Mouse (Mus musculus) megakaryocyte, embryonic 14.5 days (primary cell): Measurements from ENCODE around the gene Galnt18. TPM values are rescaled to one million over a fixed set of nuclear protein-coding genes. Genes with fewer than 3 reads are reported as not detected.

Experiments used
- H3K27me3 ChIP-seq: replicated peaks from 2 replicates; pipeline ENCODE3; 2012; ENCODE audit warnings: inconsistent platforms
- H3K36me3 ChIP-seq: replicated peaks from 2 replicates; pipeline ENCODE3; 2012; ENCODE audit warnings: low read length, inconsistent platforms, mixed read lengths
- H3K4me1 ChIP-seq: 2 replicates; pipeline ENCODE4 v1.6.1; 2012; ENCODE audit warnings: inconsistent platforms
- H3K4me3 ChIP-seq: replicated peaks from 2 replicates; pipeline ENCODE3; 2012; ENCODE audit warnings: moderate library complexity, mild to moderate bottlenecking, inconsistent platforms
- H3K9me3 ChIP-seq: 2 replicates; pipeline ENCODE4 v1.6.1; 2012; ENCODE audit warnings: inconsistent platforms
- FLI1 ChIP-seq: IDR thresholded peaks from 2 replicates; pipeline ENCODE4 v1.6.1; 2012; ENCODE audit warnings: low read length, inconsistent platforms, mixed read lengths
- GATA1 ChIP-seq: IDR thresholded peaks from 3 replicates; pipeline ENCODE4 v1.6.1; 2012; ENCODE audit warnings: mixed read lengths, low read length, inconsistent platforms, borderline replicate concordance
- polyA plus RNA-seq: library from polyadenylated mRNA; stranded (reverse); fragments of >175 nt; gene quantifications from 2 replicates; pipeline ENCODE4 v1.2.3, GENCODE M21; 2012; ENCODE audit warnings: low replicate concordance; ENCODE audit not compliant: insufficient read depth

Gene Galnt18
- polyA plus RNA-seq, 1 experiment: not detected

DNA sequence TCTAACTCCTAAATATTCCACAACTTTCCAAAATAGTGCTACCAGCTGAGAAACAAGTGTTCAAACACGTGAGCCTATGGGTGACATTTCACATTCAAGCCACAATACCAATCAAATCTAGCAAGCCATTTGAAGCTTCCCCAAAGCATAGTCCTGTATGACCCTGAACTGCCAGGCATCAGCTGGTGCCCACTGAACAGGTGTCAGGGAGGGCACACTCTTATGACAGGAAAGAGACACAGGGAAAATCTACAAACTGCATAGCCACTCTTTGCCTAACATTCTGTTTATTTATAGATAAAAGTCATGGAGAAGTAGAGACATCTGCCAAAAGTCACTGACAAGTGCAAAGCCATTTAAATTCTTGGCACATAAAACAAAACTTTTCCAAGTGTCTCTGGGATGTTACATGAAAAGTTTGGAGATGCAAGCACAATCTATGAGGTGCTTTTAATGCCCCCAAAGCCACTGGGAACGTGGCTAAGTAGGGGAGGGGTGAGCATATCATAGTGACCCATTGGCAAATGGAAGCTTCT is 280.5 kb downstream of the Galnt18 start:
- TF ChIP-seq FLI1: no peak
- TF ChIP-seq GATA1: no peak
- Histone ChIP-seq H3K9me3 (no peaks in the 10 kb centered on the region), H3K36me3 (no peaks in the 10 kb centered on the region), H3K4me3 (no peak overlapping the region), H3K27me3 (no peaks in the 10 kb centered on the region), H3K4me1 (no peaks in the 10 kb centered on the region)

GRCm38 (mm10) chr7:111497191-111497590 is 282.6 kb downstream of the Galnt18 start:
- H3K4me3 ChIP-seq: no peak overlapping the region
- TF ChIP-seq FLI1 (no peak), GATA1 (no peak)
- H3K9me3 ChIP-seq: no peaks in the 10 kb centered on the region
- no peaks in the 10 kb centered on the region for H3K36me3 ChIP-seq
- H3K27me3 ChIP-seq: no peaks in the 10 kb centered on the region
- H3K4me1 ChIP-seq: no peaks in the 10 kb centered on the region

DNA sequence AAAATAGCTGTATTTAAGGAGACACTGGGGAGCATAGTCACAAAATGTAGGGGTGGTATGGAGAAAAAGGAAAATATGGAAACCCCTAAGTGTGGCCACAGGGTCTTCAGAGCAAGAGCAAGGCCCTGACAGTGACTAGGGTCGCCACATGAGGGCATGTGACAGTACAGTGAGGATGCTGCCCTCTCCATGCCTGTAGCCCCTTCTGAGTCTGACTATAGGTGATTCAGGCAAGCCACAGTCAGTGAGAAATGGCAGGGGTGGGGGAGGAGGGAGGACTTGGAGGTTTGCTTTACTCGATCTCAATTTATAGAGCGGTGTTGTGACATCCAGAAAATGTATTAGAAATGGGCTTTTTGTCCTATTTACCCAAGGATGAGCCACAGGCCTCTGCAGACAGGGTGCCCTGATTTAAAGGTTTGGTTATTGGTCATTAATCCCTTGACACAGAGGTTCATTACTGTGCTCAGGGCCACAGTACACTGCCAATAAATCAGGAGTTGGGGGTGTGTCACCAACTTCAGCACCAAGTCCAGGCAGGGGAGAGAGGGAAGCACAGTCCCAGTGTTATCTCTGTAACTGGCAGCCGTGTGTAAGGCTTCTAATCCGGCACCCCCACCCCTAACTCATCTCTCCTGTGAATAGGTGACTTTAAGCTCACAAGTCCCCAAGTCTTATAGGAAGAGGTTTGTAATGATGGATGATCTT is 287.4 kb downstream of the Galnt18 start:
- H3K27me3 ChIP-seq: no peaks in the 10 kb centered on the region
- no peak for TF ChIP-seq FLI1
- no peak for TF ChIP-seq GATA1
- H3K9me3 ChIP-seq: no peaks in the 10 kb centered on the region; the same call in 1 of the 2 replicates
- H3K36me3 ChIP-seq: no peaks in the 10 kb centered on the region
- H3K4me1 ChIP-seq: no peaks in the 10 kb centered on the region
- H3K4me3 ChIP-seq: no peak overlapping the region

GRCm38 (mm10) chr7:111491566-111491965 is 288.2 kb downstream of the Galnt18 start:
- no peak overlapping the region for H3K4me3 ChIP-seq
- H3K9me3 ChIP-seq: no peaks in the 10 kb centered on the region; the same call in 1 of the 2 replicates
- no peaks in the 10 kb centered on the region for H3K27me3 ChIP-seq
- no peaks in the 10 kb centered on the region for H3K4me1 ChIP-seq
- no peak for TF ChIP-seq GATA1
- TF ChIP-seq FLI1: no peak
- no peaks in the 10 kb centered on the region for H3K36me3 ChIP-seq

DNA sequence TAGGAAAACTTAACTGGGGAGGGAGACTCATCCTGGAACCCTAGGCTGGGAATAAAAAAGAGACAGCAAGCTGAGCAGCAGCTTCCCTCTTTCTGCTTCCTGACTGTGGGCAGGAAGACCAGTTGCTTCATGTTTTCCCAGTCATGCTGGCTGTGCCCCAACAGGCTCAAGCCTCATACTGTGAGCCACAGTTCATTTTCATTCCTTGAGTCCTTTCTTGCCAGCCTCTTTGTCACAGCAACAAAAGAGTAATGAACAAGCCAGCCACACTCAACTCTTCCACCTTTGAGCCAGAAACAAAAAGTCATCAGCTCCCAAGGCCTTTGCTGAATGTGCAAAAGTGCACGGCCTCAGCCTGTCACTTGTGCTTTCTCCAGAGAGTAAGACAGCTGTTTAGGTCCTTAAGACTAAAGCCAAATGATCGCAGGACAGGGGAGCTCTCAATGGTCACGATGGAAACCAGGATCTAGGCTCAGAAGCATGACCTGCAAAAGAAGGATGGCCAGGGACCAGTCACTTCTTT is 292.9 kb downstream of the Galnt18 start:
- TF ChIP-seq GATA1 (no peak), FLI1 (no peak)

DNA sequence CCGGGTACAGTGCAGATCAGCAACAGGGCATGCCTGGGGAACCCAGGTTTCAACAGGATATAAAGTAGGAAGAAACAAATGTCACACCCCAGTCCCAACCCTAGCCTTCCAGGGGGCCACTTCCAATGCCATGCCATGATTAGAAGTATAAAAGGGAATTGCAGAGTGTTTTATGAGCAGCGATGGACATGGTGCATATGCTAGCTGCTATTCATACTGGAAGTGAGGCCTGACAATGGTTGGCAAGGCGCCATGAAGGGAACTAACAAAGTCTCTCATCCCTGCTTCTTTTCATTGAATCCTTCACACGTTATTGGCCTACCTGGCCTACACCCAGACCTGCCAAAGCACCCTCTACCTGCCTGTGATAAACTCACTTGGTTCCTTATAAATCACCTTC is 295.9 kb downstream of the Galnt18 start:
- no peak for TF ChIP-seq GATA1
- no peak for TF ChIP-seq FLI1
- no peak overlapping the region for H3K4me3 ChIP-seq
- no peaks in the 10 kb centered on the region for H3K27me3 ChIP-seq
- no peaks in the 10 kb centered on the region for H3K36me3 ChIP-seq
- H3K4me1 ChIP-seq: no peaks in the 10 kb centered on the region
- no peaks in the 10 kb centered on the region for H3K9me3 ChIP-seq

More for the DNA sequence above, 292.9 kb downstream of the Galnt18 start:
- Histone ChIP-seq H3K4me3 (no peak overlapping the region), H3K36me3 (no peaks in the 10 kb centered on the region), H3K9me3 (no peaks in the 10 kb centered on the region; the same call in 1 of the 2 replicates), H3K4me1 (no peaks in the 10 kb centered on the region), H3K27me3 (no peaks in the 10 kb centered on the region)

DNA sequence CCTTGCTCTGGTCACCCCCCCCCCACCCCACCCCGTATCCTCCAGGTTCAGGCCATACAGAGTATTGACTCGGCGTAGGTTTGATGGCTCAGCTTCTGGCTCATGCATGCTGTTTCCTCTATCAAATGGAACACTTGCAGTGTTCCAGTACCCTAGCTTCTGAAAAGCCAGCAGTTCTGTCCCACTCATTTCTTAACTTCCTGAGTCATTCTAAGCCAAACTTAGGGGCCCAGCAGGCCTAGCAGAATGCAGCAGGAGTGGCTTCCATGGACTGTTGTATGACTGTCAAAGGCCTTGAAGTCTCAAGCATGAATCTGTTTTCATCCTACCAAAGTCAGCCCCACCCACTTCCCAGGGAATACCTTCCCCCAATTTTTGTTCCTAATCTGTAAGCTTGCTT is 296.5 kb downstream of the Galnt18 start:
- TF ChIP-seq FLI1 (no peak), GATA1 (no peak)
- no peaks in the 10 kb centered on the region for H3K36me3 ChIP-seq
- H3K27me3 ChIP-seq: no peaks in the 10 kb centered on the region
- no peak overlapping the region for H3K4me3 ChIP-seq
- no peaks in the 10 kb centered on the region for H3K9me3 ChIP-seq
- H3K4me1 ChIP-seq: no peaks in the 10 kb centered on the region

GRCm38 (mm10) chr7:111467715-111468114 is 312.1 kb downstream of the Galnt18 start:
- H3K4me1 ChIP-seq: no peaks in the 10 kb centered on the region
- no peaks in the 10 kb centered on the region for H3K36me3 ChIP-seq
- TF ChIP-seq GATA1 (no peak), FLI1 (no peak)
- H3K4me3 ChIP-seq: no peak overlapping the region
- no peaks in the 10 kb centered on the region for H3K27me3 ChIP-seq
- H3K9me3 ChIP-seq: no peaks in the 10 kb centered on the region

DNA sequence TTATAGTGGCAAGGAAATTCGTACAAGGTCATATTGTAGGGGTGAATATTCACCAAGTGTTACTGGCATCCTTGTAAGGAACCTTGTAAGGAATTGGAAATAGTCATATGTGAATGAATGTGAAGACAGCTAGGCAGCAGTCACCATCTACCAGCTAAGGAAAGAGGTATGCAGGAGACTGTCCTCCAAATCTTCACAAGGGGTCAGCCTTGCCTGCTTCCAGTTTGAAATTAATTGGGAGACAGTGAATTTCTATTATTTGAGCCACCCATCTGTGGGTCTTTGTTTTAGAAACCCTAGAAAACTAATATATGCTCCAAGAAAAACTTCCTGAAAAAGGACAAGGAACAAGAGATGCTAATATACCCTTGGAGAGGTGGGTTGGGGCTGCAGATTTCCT is 313.1 kb downstream of the Galnt18 start:
- Histone ChIP-seq H3K9me3 (no peaks in the 10 kb centered on the region), H3K27me3 (no peaks in the 10 kb centered on the region), H3K4me3 (no peak overlapping the region), H3K36me3 (no peaks in the 10 kb centered on the region), H3K4me1 (no peaks in the 10 kb centered on the region)
- TF ChIP-seq GATA1 (no peak), FLI1 (no peak)

DNA sequence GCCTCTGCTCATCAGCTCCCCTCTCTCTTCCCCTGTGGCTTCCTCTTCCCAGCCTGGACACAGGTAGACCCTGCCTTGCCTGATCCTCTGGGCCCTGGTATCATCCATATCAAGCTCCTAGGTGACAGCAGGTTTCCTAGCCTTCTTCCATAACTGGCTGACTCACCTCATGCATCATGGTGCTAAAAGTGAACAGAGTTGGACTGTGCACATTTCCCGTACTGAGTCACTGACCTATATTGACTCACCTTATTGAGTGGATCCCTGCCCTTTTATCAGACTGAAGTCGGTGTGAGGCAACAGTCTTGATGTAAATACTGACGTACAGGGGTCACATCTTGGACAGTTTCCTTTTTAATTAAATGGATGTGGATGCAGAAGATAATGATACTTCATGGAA is 313.7 kb downstream of the Galnt18 start:
- Histone ChIP-seq H3K27me3 (no peaks in the 10 kb centered on the region), H3K36me3 (no peaks in the 10 kb centered on the region), H3K4me3 (no peak overlapping the region), H3K9me3 (no peaks in the 10 kb centered on the region), H3K4me1 (no peaks in the 10 kb centered on the region)
- no peak for TF ChIP-seq GATA1
- TF ChIP-seq FLI1: no peak
